Mouse (Mus musculus): Measurements from ENCODE around the gene Tspan1. TPM values are rescaled to one million over a fixed set of nuclear protein-coding genes. Genes with fewer than 3 reads are reported as not detected.

The Tspan1 gene
- polyA plus RNA-seq, 1 experiment from 2014 or later = 0.10 TPM

Other genes with a start within 250 kb of the Tspan1 start
- gene Dmbx1, start 227.7 kb downstream of the Tspan1 start, polyA plus RNA-seq (2015; fragmentation: Nextera tagmentation; extraction: Ambion mirVana) = 0.10 TPM in 1 of 2 replicates, not detected in the other
- 12.7 and 17.1 TPM in 2 replicates for gene Faah, start 149.7 kb downstream of the Tspan1 start, polyA plus RNA-seq (2015; fragmentation: Nextera tagmentation; extraction: Ambion mirVana)
- gene Nsun4, start 113.7 kb downstream of the Tspan1 start, polyA plus RNA-seq (2015; fragmentation: Nextera tagmentation; extraction: Ambion mirVana) = 13.2 and 13.4 TPM in 2 replicates
- gene Uqcrh, start 92.5 kb downstream of the Tspan1 start, polyA plus RNA-seq (2015; fragmentation: Nextera tagmentation; extraction: Ambion mirVana) = 409 and 411 TPM in 2 replicates
- gene Lrrc41, start 92.3 kb downstream of the Tspan1 start, polyA plus RNA-seq (2015; fragmentation: Nextera tagmentation; extraction: Ambion mirVana) = 67.0 and 71.0 TPM in 2 replicates
- gene Rad54l, start 43.9 kb downstream of the Tspan1 start, polyA plus RNA-seq (2015; fragmentation: Nextera tagmentation; extraction: Ambion mirVana) = 18.6 and 18.8 TPM in 2 replicates
- 61.5 and 67.3 TPM in 2 replicates for gene Pomgnt1, start 43.8 kb downstream of the Tspan1 start, polyA plus RNA-seq (2015; fragmentation: Nextera tagmentation; extraction: Ambion mirVana)
- gene Lurap1, start 16.3 kb downstream of the Tspan1 start, polyA plus RNA-seq (2015; fragmentation: Nextera tagmentation; extraction: Ambion mirVana) = 2.6 and 2.7 TPM in 2 replicates
- gene 1700042G07Rik, start 5.8 kb upstream of the Tspan1 start, polyA plus RNA-seq (2015; fragmentation: Nextera tagmentation; extraction: Ambion mirVana) = not detected in 2 replicates
- not detected in 2 replicates for gene Gm49337, start 5.8 kb upstream of the Tspan1 start, polyA plus RNA-seq (2015; fragmentation: Nextera tagmentation; extraction: Ambion mirVana)
- 83.3 and 86.9 TPM in 2 replicates for gene Pik3r3, start 54.0 kb upstream of the Tspan1 start, polyA plus RNA-seq (2015; fragmentation: Nextera tagmentation; extraction: Ambion mirVana)